Mouse (Mus musculus): ENCODE results near the gene Speg. TPM values are rescaled to one million over a fixed set of nuclear protein-coding genes. Genes with fewer than 3 reads are reported as not detected.

Gene Speg
- total RNA-seq, 2 experiments from 2014 or later = 268 to 311 TPM

DNA sequence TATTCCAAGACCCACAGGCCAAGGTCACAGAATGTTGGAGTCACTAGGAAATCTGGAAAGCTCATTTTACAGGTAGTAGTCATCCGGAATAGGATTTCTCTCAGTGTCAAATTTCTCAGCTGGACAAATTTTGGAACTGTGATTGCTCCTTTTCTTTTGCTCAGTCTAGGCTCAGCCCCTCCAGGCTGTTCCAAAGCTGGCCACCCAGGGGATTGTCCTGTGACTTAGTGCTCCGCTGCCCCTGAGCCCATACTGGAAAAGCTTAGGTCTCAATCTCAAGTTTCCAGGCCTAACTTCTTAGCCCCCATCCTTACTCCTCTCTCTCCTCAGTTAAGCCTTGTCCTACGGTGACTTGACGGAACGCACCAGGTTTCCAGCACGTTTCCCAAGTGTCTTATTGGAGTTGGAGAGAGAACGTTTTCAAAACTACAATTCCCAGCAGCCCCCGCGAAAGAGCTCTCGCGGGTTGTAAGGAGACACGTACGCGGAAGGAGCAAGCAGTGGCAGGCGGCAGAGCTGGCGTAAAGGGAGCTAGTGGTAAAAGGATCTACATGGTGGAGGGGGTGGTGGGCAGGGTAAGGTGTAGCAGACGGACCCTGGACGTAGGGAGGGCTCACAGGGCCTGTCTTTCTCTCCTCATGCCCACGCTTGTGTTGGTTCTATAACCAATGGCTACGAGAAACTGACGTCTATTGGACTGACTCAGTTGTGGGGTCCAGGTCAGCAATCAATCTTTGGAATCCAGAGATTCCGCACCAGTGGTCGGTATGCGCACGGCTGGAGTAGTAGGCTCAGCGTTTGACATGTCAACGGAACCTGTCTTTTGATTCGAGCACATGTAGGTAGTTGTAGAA, 60.6 kb downstream of the Speg start, which contains the start of gene Gmppa:
Gene Gmppa, plus strand, starts transcription at position 456 of the 854 bp plus-strand sequence.
- TF ChIP-seq CTCF (IDR thresholded peaks at IDR 0.05) = no peak
- intact Hi-C loops (cut with DNase I) = no loop called here
- peak within 1 kb of the TSS; percentile 96 for H3K27ac ChIP-seq
- peak; percentile 90 for DNase-seq
- H3K4me3 ChIP-seq = peak within 1 kb of the TSS; percentile 94

DNA sequence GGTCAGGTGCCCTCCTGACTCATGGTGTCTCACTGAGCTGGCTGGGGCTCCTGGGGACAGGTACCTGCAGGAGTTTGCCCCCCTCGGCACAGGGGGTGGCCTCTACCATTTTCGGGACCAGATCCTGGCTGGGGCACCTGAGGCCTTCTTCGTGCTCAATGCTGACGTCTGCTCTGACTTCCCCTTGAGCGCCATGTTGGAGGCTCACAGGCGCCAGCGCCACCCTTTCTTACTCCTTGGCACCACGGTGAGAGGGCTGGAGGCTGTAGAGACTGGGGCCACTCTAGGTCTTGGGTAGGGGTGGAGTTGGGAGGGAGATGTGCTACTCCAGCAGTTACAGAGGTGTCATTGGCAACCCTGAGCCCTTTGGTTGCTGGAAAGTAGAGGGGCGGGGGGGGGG, 63.7 kb downstream of the Speg start:
- no peak for TF ChIP-seq CTCF (IDR thresholded peaks at IDR 0.05)
- Histone ChIP-seq H3K4me3 (no peak overlapping the region), H3K27ac (no peak overlapping the region)
- DNase-seq = no peak
- intact Hi-C loops (cut with DNase I) = no loop called here

DNA sequence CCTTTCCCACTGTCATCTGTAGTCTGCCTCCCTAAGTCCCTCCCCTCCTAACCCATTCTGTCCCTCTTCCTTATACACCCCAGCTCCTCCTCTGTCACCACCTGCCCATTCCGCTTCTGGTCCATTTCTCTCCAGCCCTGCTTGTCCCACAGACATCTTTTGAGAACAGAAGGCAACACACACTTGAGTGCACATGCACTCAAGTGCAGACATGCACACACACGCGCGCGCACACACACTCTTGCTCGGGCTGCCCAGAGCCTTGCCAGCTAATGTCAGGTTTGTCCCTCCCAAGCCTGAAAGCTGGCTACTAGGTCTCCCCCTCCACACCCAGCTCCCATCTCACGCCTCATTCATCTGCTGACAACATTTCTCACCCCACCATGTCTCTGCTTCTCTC, 65.6 kb downstream of the Speg start:
- no peak overlapping the region for H3K27ac ChIP-seq
- no peak for DNase-seq
- TF ChIP-seq CTCF (IDR thresholded peaks at IDR 0.05) = no peak
- intact Hi-C loops (cut with DNase I) = no loop called here
- no peak overlapping the region for H3K4me3 ChIP-seq

DNA sequence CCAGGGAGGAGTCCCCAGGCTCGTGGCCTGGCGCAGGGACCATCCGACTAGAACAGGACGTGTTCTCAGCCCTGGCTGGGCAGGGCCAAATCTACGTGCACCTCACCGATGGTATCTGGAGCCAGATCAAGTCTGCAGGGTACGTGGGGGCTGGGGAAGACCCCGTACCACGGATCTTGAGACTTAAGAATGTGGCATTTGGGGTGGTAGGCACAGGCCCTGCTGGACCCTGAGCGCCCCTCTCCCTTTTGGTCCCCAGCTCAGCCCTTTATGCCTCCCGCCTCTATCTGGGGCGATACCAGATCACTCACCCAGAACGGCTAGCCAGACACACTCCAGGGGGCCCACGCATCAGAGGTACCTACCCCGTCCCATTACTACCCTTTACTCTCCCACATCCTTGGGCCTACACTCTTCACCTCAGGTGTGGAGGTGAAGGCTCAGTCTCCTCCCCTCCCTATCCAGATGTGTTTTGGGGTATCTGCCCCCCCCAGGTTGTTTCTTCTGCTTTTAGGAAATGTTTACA, 66.4 kb downstream of the Speg start:
- intact Hi-C loops (cut with DNase I) = no loop called here
- no peak overlapping the region for H3K27ac ChIP-seq
- H3K4me3 ChIP-seq = no peak overlapping the region
- DNase-seq = no peak
- TF ChIP-seq CTCF (IDR thresholded peaks at IDR 0.05) = no peak

DNA sequence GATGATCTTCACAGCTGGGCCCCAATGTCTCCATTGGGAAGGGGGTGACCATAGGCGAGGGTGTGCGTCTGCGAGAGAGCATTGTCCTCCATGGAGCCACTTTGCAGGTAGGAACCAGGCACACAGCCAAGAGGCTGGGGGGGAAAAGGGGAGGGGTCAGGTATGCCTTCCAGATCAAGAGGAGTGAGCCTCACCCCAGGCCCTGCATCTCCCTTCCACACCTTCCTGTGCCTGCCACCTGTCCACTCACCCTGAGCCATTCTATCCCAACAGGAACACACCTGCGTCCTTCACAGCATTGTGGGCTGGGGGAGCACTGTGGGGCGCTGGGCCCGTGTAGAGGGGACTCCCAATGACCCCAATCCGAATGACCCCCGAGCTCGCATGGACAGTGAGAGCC, 67.1 kb downstream of the Speg start:
- TF ChIP-seq CTCF (IDR thresholded peaks at IDR 0.05) = no peak
- intact Hi-C loops (cut with DNase I) = no loop called here
- no peak overlapping the region for H3K27ac ChIP-seq
- H3K4me3 ChIP-seq = no peak overlapping the region
- no peak for DNase-seq

DNA sequence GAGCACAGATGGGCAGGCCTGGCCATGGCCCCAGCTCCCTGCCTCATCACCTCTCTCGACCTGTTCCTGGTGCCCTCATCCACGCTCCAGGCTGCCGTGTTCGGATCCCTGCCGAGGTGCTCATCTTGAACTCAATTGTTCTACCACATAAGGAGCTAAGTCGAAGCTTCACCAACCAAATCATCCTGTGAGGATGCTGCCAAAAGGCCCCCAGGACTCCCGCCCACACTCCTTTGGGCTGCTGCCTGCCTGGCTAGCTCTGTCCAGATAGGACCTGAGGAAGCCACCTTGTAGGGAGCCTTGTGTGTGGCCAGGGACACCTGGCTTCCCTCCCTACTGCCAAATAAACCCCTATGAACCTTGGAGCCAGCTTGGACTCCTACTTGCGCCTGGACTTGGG, 67.7 kb downstream of the Speg start:
- intact Hi-C loops (cut with DNase I) = no loop called here
- Histone ChIP-seq H3K4me3 (no peak overlapping the region), H3K27ac (no peak overlapping the region)
- TF ChIP-seq CTCF (IDR thresholded peaks at IDR 0.05) = no peak
- DNase-seq = no peak

DNA sequence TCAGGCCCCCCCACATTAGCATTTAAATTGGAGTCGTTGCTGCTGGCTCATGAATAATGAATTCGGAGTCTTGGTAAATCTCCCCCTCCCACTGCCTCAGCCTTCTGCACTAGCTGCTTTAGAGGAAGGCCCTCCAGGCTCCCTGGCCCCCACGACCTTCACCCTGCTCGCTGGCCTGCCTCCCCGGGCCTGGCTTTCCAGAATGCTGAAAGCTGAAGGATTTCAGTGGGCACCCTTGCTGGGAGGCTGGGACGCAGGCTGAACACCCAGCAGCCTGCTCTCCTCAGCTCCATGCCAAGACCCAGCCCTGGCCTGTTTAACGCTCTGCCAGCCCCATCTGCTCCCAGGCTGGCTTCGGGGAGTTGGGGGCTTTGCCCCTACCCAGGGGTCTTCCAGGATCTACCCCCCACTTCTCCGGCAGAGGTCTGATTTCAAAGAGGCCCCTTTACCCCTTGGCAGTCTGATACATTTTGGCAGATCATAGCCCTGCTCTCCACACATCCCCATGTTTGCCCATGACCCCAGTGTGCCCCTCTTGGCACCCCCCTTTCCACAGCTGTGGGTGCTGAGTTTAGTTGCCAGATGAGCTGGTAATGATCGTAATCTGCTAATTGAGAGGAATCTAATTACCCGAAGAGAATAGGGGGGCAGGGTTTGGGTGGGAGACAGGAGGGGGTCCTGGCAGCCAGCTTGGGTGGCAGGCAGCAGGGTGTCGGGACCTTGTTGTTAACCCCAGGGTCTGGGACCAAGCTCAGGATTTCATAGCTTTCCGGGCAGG, 68.3 kb downstream of the Speg start:
- no peak overlapping the region for H3K4me3 ChIP-seq
- no peak for DNase-seq
- intact Hi-C loops (cut with DNase I) = no loop called here
- no peak overlapping the region for H3K27ac ChIP-seq
- no peak for TF ChIP-seq CTCF (IDR thresholded peaks at IDR 0.05)

DNA sequence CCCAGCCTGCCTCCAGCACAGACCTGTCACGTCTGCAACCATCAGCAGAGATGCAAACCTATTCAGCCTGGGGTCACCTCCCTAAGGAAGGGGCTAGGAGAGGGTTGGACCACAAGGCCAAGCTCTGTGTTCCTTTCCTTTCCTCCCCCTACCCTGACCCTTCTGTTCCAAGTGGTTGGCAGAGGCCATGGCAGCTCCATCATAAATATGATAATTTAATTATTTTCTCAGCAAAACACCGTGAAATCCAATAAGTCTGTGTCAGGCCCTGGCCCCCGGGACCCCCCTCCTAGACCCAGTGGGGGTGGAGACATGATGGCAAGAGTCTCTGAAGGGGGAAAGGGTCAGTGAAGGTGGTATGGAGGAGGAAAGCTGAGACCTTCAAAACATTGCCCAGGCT, 69.1 kb downstream of the Speg start:
- intact Hi-C loops (cut with DNase I) = no loop called here
- TF ChIP-seq CTCF (IDR thresholded peaks at IDR 0.05) = no peak
- Histone ChIP-seq H3K4me3 (no peak overlapping the region), H3K27ac (no peak overlapping the region)
- no peak for DNase-seq

DNA sequence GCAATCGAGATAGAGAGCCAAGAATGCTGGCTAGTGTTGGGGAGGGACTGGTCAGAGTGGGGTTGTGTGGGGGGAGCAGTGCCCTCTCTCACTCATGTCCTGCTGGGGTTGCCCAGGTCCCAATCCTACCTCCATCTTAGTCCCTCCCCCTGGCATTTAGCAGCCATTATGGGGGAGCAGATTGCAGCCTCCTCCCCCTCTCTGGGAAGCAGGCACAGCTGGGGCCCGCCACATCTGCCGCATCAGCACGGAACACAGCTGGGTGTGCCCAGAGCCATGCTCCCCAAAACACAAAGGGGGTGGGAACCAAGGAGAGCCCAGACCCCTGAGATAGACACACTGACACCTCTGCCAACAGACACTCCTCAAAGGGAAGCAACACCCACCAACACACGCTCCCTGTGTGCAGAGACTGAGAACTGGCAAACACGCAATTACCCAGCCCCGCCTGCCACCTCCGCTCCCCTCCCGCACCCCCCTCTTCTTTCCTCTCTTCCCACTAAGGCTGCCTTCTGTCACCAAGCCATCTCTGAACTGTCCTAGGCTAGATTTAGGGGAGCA, 70.1 kb downstream of the Speg start:
- no peak overlapping the region for H3K4me3 ChIP-seq
- DNase-seq = no peak
- no peak for TF ChIP-seq CTCF (IDR thresholded peaks at IDR 0.05)
- H3K27ac ChIP-seq = no peak overlapping the region
- intact Hi-C loops (cut with DNase I) = loop anchor here (1.0 to 5.0 kb wide), 2 partner anchors 22 to 103 kb away; no protein-coding TSS in a partner anchor

DNA sequence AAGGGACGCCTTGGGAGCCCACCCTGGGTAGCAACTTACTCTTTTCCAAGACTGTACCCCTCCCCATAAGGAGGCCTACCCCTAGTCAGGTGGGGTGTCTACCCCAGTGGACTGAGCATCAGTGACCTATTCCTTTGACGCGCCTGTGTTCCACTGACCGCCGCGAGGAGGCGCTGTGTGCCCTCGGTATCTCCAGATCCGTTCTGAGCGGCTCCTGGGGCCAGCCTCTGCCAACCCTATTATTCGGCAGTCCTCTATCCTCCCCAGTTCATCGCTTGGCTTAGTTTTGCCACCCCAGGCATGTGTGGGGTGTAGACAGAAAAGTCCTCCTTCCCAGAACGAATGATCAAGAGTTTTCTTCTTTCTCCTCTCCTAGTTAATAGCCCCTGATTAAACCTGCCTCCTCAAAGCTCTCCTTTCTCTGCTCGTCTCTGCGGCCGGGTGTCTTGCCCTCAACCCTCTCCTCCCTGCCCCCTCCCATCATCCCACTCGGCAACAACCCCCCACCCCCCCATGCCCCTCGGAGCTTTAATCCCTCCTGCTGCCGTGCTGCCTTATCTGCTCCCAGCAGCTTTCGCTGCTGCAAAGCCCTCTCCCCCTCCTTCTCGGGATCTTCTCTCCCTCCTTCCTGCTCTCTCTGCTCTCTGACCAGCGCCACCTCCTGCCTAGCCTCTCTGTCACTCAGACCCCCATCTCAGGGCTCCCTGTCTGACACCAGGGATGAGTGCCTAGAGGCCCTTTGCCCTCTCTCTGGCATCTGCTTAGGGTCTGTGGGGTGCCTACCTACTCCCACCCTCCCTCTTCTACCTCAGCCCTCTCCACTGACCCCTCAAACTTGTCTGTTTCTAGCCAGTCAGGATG, 70.9 kb downstream of the Speg start:
- intact Hi-C loops (cut with DNase I) = loop anchor here (1.0 to 5.0 kb wide), 2 partner anchors 21 to 104 kb away; no protein-coding TSS in a partner anchor
- Histone ChIP-seq H3K4me3 (peak overlapping the region; percentile 51), H3K27ac (no peak overlapping the region)
- TF ChIP-seq CTCF (IDR thresholded peaks at IDR 0.05) = peak; percentile 100; the same call in 1 of the 2 replicates
- DNase-seq = peak; percentile 87

DNA sequence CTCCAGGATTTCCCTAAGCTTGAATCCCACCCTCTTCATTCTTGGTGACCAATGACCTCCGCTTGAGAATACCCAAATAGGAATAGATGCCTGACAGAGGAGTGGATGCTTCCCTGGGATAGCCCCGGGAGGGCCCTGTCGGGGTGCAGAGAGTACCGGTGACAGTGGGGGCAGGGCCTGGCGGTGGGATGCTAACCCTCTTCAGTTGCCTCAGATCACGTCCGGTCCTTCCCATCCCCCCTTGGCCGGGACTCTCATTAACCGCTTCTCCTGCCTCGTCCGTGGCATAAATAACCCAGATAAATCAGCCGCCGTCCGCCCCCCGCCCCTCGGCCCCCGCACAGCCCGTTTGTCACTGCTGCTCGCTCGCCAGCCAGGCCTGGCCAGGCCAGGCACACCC, 71.6 kb downstream of the Speg start:
- no peak for DNase-seq
- intact Hi-C loops (cut with DNase I) = loop anchor here (5.0 kb wide), 1 partner anchor 104 kb away; no protein-coding TSS in a partner anchor
- TF ChIP-seq CTCF (IDR thresholded peaks at IDR 0.05) = no peak
- Histone ChIP-seq H3K4me3 (no peak overlapping the region), H3K27ac (no peak overlapping the region)
